Mouse (Mus musculus) embryonic facial prominence, embryonic 14.5 days (tissue): Measurements from ENCODE around the gene Rbbp4. TPM values are rescaled to one million over a fixed set of nuclear protein-coding genes. Genes with fewer than 3 reads are reported as not detected.

ENCODE experiments used
- ATAC-seq: fragments of 200-750 bp; cut with Nextera tagmentation; 2 replicates; pipeline ENCODE4 v1.8.0; 2017; ENCODE audit warnings: low read depth, moderate number of reproducible peaks, moderate TSS enrichment
- DNase-seq: peaks from one replicate; pipeline ENCODE4 v3.0.0-alpha.2; 2015; ENCODE audit warnings: low spot score
- H3K27ac ChIP-seq: fragments of 300-500 bp; sonication (generic); replicated peaks from 2 replicates; pipeline ENCODE4 v1.5.1; 2014; ENCODE audit warnings: low read depth, mild to moderate bottlenecking, low read length, moderate library complexity
- H3K27me3 ChIP-seq: fragments of 300-500 bp; sonication (generic); replicated peaks from 2 replicates; pipeline ENCODE4 v1.6.1; 2014; ENCODE audit warnings: low read length; ENCODE audit not compliant: control insufficient read depth, insufficient read depth
- H3K36me3 ChIP-seq: fragments of 300-500 bp; sonication (generic); 2 replicates; pipeline ENCODE4 v1.6.1; 2014; ENCODE audit warnings: low read length, mixed read lengths; ENCODE audit not compliant: control insufficient read depth, insufficient read depth
- H3K4me1 ChIP-seq: fragments of 300-500 bp; sonication (generic); 2 replicates; pipeline ENCODE4 v1.6.1; 2014; ENCODE audit warnings: antibody characterized with exemption, low read length; ENCODE audit not compliant: control insufficient read depth, insufficient read depth
- H3K4me2 ChIP-seq: fragments of 300-500 bp; sonication (generic); 2 replicates; pipeline ENCODE4 v1.6.1; 2014; ENCODE audit warnings: low read depth, mild to moderate bottlenecking, low read length, moderate library complexity, mixed read lengths
- H3K4me3 ChIP-seq: fragments of 300-500 bp; sonication (generic); 2 replicates; pipeline ENCODE4 v1.5.1; 2014; ENCODE audit warnings: low read depth, mild to moderate bottlenecking, low read length
- H3K9ac ChIP-seq: fragments of 300-500 bp; sonication (generic); 2 replicates; pipeline ENCODE4 v1.6.1; 2014; ENCODE audit warnings: low read depth, mild to moderate bottlenecking, low read length, moderate library complexity, mixed read lengths
- H3K9me3 ChIP-seq: fragments of 300-500 bp; sonication (generic); 2 replicates; pipeline ENCODE4 v1.6.1; 2016; ENCODE audit warnings: low read length; ENCODE audit not compliant: control insufficient read depth
- WGBS: fragments of 180-500 bp; shearing (Covaris S2); extraction: QIAGEN DNeasy Blood & Tissue Kit; methylation state at CpG from one replicate; pipeline ENCODE4 v1.1.7; 2014; 5-methylcytosine and 5-hydroxymethylcytosine counted together
- polyA plus RNA-seq: library from polyadenylated mRNA; unstranded; fragments of >200 nt; fragmentation: Nextera tagmentation; extraction: Ambion mirVana; gene quantifications from 2 replicates; pipeline ENCODE4 v1.2.1, GENCODE M21; 2014

Gene Rbbp4
- polyA plus RNA-seq, 1 experiment from 2014 or later = 304 TPM

DNA sequence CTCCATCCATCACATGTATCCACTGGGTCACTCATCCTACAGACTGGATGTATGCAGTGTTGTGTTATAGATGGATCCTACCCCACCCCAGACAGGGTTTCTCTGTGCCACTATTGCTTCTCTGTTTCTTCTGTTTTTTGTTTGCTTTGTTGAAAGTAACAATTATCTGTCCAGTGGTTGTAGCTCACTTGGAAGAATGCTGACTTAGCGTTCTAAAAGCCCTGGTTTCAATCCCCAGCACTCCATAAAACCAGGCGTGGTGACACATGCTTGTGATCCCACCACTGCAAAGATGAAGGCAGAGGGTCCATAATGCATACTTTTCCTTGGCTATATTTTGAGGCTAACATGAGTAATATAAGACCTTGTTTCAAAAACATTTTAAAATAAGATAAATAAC, 7.5 kb upstream of the Rbbp4 start:
- no peak overlapping the region for H3K4me3 ChIP-seq
- no peak for ATAC-seq
- 85% methylated on average over 2 of the region's 2 CpGs for WGBS

DNA sequence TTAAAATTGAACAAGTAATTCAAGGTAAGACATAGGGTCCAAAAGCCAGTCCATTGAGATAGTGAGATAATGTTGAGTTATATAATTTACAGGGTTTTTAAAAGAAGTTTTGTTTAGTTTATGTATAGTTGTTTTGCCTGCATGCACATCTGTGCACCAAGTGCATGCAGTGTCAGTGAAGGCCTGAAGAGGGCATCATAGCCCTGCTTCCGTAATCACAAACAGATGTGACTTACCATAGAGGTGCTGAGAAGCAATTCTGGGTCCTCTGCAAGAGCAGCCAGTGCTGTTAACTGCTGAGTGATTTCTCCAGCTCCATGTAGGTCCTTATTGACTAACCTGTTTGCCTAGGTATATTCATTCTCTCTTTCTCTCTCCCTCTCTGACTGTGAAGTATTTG, 6.7 kb upstream of the Rbbp4 start:
- no peak overlapping the region for H3K27ac ChIP-seq
- H3K4me3 ChIP-seq = no peak overlapping the region
- no peak overlapping the region for H3K9ac ChIP-seq
- no peak overlapping the region for H3K4me2 ChIP-seq
- DNase-seq = no peak
- WGBS = 82% methylated on average over 1 of the region's 1 CpGs
- H3K36me3 ChIP-seq = peaks cover 37% of the 10 kb centered on the region
- H3K27me3 ChIP-seq = no peaks in the 10 kb centered on the region
- no peaks in the 10 kb centered on the region for H3K9me3 ChIP-seq
- H3K4me1 ChIP-seq = 0 out of 2 replicates have a peak, but pooled peaks cover 3% of the 10 kb centered on the region
- ATAC-seq = no peak

More for the DNA sequence above, 7.5 kb upstream of the Rbbp4 start:
- Histone ChIP-seq H3K4me1 (no peaks in the 10 kb centered on the region), H3K9me3 (no peaks in the 10 kb centered on the region), H3K27ac (no peak overlapping the region), H3K9ac (no peak overlapping the region), H3K27me3 (no peaks in the 10 kb centered on the region), H3K36me3 (peaks cover 37% of the 10 kb centered on the region), H3K4me2 (no peak overlapping the region)
- DNase-seq = no peak

DNA sequence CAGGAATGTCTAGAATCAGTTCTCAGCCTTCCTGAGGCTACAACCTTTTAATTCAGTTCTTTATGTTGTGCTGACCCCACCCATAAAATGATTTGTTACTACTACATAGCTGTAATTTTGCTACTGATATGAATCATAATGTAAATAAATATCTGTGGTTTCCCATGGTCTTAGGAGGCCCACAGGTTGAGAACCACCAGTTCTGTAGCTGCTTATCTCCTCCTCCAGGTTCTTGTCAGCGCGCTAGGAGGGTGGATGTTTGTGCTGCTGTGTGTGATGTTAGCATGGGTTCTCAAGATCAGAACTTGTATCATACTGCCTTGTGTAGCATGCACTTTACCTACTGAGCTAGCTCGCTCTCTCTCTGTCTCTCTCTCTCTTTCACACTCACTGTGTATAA, 4.6 kb upstream of the Rbbp4 start:
- Histone ChIP-seq H3K4me2 (no peak overlapping the region), H3K27me3 (no peaks in the 10 kb centered on the region), H3K27ac (no peak overlapping the region), H3K4me1 (0 out of 2 replicates have a peak, but pooled peaks cover 3% of the 10 kb centered on the region), H3K9me3 (no peaks in the 10 kb centered on the region), H3K4me3 (no peak overlapping the region), H3K36me3 (peaks cover 28% of the 10 kb centered on the region), H3K9ac (no peak overlapping the region)
- 97% methylated on average over 3 of the region's 3 CpGs for WGBS
- ATAC-seq (no peak), DNase-seq (no peak)

DNA sequence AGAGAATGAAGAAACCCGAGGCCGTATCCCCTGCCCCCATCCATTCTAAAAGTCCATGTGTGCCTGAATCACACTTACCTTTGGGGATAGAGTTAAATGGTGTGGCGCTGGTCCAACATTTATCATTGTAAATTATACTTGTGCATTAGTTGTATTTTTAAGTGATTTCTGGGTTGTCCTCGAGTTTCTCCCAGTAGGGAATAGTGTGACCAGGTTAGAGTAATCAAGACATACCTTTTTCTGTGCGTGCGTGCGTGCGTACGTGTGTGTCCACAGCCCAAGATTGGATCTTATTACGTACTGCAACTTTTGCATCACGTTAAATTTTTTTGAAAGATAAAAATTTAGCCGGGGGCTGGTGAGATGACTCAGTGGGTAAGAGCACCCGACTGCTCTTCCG, 1.1 kb upstream of the Rbbp4 start:
- Histone ChIP-seq H3K27ac (peak overlapping the region; percentile 97), H3K4me3 (peak overlapping the region; percentile 94), H3K27me3 (no peaks in the 10 kb centered on the region), H3K4me1 (peaks cover 27% of the 10 kb centered on the region), H3K9ac (peak overlapping the region; percentile 71), H3K36me3 (peaks cover 27% of the 10 kb centered on the region), H3K4me2 (peak overlapping the region; percentile 61), H3K9me3 (no peaks in the 10 kb centered on the region)
- peak; percentile 19 for DNase-seq
- no peak for ATAC-seq
- WGBS = 45% methylated on average over 14 of the region's 14 CpGs

DNA sequence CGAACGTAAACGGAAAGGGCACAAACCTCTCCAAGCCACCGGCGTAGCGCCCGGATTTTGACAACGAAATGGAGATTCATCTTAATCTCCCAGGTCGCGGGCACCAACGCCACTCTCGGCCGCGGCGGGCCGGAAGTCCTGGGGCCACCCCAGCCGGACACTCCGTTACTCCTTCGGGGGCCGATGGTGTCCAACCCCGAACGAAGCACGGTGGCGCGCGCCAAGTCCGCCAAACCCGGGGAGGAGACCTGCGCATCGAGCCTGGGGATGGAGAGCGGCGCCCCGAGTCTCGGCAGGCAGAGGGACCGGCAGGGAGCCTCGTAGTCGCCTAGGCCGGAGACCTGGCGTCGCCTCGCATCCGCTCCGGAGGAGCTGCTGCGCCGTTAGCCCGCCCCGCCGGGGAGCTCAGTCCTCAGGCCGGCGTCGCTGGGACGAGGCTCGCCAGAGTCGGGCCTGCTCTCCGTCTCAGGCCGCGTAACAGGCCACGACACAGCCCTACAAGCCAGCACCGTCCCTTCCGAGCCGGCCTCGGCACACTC, 424 bp downstream of the Rbbp4 start:
- H3K27ac ChIP-seq = peak overlapping the region; percentile 96
- H3K36me3 ChIP-seq = peaks cover 42% of the 10 kb centered on the region
- no peaks in the 10 kb centered on the region for H3K27me3 ChIP-seq
- no peaks in the 10 kb centered on the region for H3K9me3 ChIP-seq
- peak overlapping the region; percentile 61 for H3K4me2 ChIP-seq
- WGBS = 0% methylated on average over 32 of the region's 62 CpGs
- DNase-seq = no peak
- H3K9ac ChIP-seq = peak overlapping the region; percentile 97
- H3K4me1 ChIP-seq = peaks cover 29% of the 10 kb centered on the region
- H3K4me3 ChIP-seq = peak overlapping the region; percentile 94
- peak; percentile 3 for ATAC-seq

DNA sequence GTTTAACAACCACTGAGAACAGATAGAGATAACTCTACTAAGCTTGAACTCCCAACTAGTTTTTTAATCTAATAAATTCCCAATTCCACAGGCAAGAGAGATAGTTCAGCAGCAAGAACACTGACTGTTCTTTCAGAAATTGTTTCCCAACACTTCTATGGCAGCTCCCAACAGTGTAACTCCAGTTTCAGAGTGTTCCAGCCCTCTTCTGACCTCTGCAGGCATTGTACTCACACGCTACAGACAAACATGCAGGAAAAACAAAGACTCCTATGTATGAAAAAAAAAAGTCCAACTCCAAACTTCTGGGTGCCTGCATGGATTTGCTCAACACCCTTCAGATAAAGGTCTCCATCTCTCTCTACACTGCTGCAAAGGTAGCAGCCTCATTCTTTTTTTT, 2.3 kb downstream of the Rbbp4 start:
- ATAC-seq (no peak), DNase-seq (no peak)
- H3K4me3 ChIP-seq = peak overlapping the region; percentile 94
- no peaks in the 10 kb centered on the region for H3K27me3 ChIP-seq
- H3K27ac ChIP-seq = no peak overlapping the region
- peak overlapping the region; percentile 46; the same call in 1 of the 2 replicates for H3K9ac ChIP-seq
- no peaks in the 10 kb centered on the region for H3K9me3 ChIP-seq
- 22% methylated on average over 1 of the region's 1 CpGs for WGBS
- peaks cover 60% of the 10 kb centered on the region for H3K36me3 ChIP-seq
- peaks cover 29% of the 10 kb centered on the region for H3K4me1 ChIP-seq
- H3K4me2 ChIP-seq = peak overlapping the region; percentile 61

DNA sequence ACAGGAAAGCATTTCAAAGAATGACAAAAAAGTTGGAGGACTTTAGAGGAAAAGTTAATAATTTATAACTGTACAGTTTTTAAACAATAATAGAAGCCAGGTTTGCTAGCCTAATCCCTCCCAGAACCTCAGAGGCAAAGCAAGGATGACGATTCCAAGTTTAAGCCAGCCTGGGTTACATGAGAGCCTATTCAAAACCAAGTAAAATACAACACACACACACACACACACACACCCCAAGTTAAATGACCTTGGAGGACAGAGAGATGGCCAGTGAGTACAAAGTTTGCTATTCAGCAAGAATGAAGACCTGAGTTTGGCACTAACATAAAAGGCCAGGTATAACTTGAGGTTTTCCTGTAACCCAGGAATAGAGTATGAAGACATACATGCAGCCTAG, 9.0 kb downstream of the Rbbp4 start:
- DNase-seq (no peak), ATAC-seq (no peak)
- H3K4me2 ChIP-seq = no peak overlapping the region
- peaks cover 90% of the 10 kb centered on the region for H3K36me3 ChIP-seq
- peaks cover 1% of the 10 kb centered on the region; the same call in 1 of the 2 replicates for H3K4me1 ChIP-seq
- H3K9ac ChIP-seq = no peak overlapping the region
- 55% methylated on average over 1 of the region's 1 CpGs for WGBS
- H3K4me3 ChIP-seq = no peak overlapping the region
- H3K27me3 ChIP-seq = no peaks in the 10 kb centered on the region
- H3K9me3 ChIP-seq = no peaks in the 10 kb centered on the region
- no peak overlapping the region for H3K27ac ChIP-seq

DNA sequence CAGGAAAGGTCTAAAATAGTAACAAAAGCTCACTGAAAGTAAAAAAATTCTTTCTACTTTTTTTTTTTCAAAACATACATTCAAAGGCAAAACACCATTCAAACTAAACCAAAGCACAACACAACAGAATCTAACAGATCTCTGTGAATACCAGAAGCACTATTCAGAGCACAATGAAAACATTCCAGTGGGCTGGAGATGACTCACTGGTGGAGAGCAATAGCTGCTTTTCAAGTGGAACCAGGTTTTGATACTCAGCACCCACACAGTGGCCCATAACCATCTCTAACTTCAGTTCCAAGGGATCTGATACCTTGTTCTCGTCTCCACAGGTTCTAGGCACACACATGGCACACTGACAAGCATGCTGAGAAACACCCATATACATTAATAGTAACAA, 10.4 kb downstream of the Rbbp4 start:
- Histone ChIP-seq H3K27ac (no peak overlapping the region), H3K4me3 (no peak overlapping the region), H3K27me3 (no peaks in the 10 kb centered on the region), H3K9me3 (no peaks in the 10 kb centered on the region), H3K36me3 (peaks cover 90% of the 10 kb centered on the region), H3K4me2 (no peak overlapping the region), H3K9ac (no peak overlapping the region), H3K4me1 (no peaks in the 10 kb centered on the region)
- peak; percentile 15 for DNase-seq
- no peak for ATAC-seq
- WGBS = 65% methylated on average over 1 of the region's 1 CpGs

DNA sequence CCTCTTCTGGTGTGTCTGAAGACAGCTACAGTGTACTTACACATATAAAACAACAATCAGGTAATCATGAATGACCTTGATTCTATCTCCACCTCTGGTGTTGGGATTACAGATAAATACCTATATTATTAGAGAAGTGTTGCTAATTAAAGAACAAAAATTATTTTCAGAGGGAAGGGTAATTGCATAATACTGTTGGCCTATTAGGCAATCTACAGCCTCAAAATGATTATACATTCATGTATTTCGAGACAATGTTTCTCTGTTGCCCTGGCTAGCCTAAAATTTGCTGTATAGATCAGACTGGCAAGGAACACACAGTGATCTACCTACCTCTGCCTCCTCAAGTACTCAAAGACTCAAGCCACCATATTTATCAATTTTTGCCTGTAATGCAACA, 11.7 kb downstream of the Rbbp4 start:
- DNase-seq (no peak), ATAC-seq (no peak)
- Histone ChIP-seq H3K27me3 (no peaks in the 10 kb centered on the region), H3K4me3 (no peak overlapping the region), H3K9ac (no peak overlapping the region), H3K4me1 (no peaks in the 10 kb centered on the region), H3K27ac (no peak overlapping the region), H3K36me3 (peaks cover 91% of the 10 kb centered on the region), H3K4me2 (no peak overlapping the region), H3K9me3 (no peaks in the 10 kb centered on the region)
- 95% methylated on average over 1 of the region's 1 CpGs for WGBS
